In genomic region chr1:37398961-37399360, GRCm38 (mm10) we compare ENCODE assay signal across 12 mouse cellular contexts. TPM values are rescaled to one million over a fixed set of nuclear protein-coding genes. Genes with fewer than 3 reads are reported as not detected.
DNase-seq lines count a peak whose midpoint lies in the region; ATAC-seq and TF ChIP-seq lines count a peak whose summit lies in the region.
"Had no signal": no experiment of that assay in that cellular context is flagged by ENCODE, and none has a peak within 500 bp of the region (broad histone marks: within the 10 kb centered on the region; RNA-seq: fewer than 3 reads in every experiment).

No protein-coding gene starts in this region.

- ATAC-seq in kidney, embryonic 15.5 days (replicated peaks; ENCODE audit: low FRiP score), result peak; percentile 77
- no peak for ATAC-seq in midbrain, embryonic 15.5 days (replicated peaks)
- peak; percentile 90 for ATAC-seq in stomach, embryonic 14.5 days (ENCODE audit: insufficient number of reproducible peaks, insufficient read depth, low FRiP score, low read depth)
- ATAC-seq: hindbrain, postnatal 0 days had no signal

- DNase-seq in gastrocnemius, postnatal 14 days, result peak; percentile 3
- no peak for DNase-seq in gastrocnemius, adult 2 months
- no peak for DNase-seq in kidney, adult 2 months
- DNase-seq in midbrain, embryonic 10.5 days (ENCODE audit: low spot score), result no peak
- DNase-seq in left cerebral cortex, postnatal 25 days (ENCODE audit: low spot score in 2 of 2), result no peak
- DNase-seq: adrenal gland, postnatal 10 days; cerebellum, postnatal 10 days had no signal

- 16% methylated on average over 3 of the region's 3 CpGs for WGBS in kidney, embryonic 15.5 days
- WGBS in kidney, adult 2 months, result 66% methylated on average over 3 of the region's 3 CpGs
- WGBS in midbrain, embryonic 10.5 days, result 82% methylated on average over 3 of the region's 3 CpGs
- 69% methylated on average over 3 of the region's 3 CpGs for WGBS in midbrain, embryonic 15.5 days
- WGBS in stomach, embryonic 14.5 days, result 14% methylated on average over 3 of the region's 3 CpGs

- no peak for TF ChIP-seq POLR2A in kidney, adult 2 months (IDR thresholded peaks at IDR 0.05; ENCODE audit: low read depth, low read length)

- intact Hi-C loops in gastrocnemius, postnatal 14 days (cut with DNase I; ENCODE audit: low total_unique reads), result no loop called here
- intact Hi-C loops in gastrocnemius, adult 2 months (cut with DNase I), result no loop called here
- intact Hi-C loops in left cerebral cortex, postnatal 25 days (cut with DNase I), result no loop called here

- H3K36me3 ChIP-seq in kidney, embryonic 15.5 days, result peaks cover 11% of the 10 kb centered on the region; the same call in 1 of the 2 replicates
- H3K36me3 ChIP-seq in kidney, adult 2 months (ENCODE audit: control insufficient read depth, insufficient read depth, low read length), result no peaks in the 10 kb centered on the region
- H3K36me3 ChIP-seq in midbrain, embryonic 10.5 days, result 0 out of 2 replicates have a peak, but pooled peaks cover 7% of the 10 kb centered on the region
- peaks cover 12% of the 10 kb centered on the region; the same call in 1 of the 2 replicates for H3K36me3 ChIP-seq in midbrain, embryonic 15.5 days (replicated peaks)
- peaks cover 8% of the 10 kb centered on the region for H3K36me3 ChIP-seq in stomach, embryonic 14.5 days (ENCODE audit: control insufficient read depth, insufficient read depth, low read length)

- no peak overlapping the region for H3K9ac ChIP-seq in kidney, embryonic 15.5 days
- no peak overlapping the region for H3K9ac ChIP-seq in midbrain, embryonic 15.5 days
- no peak overlapping the region for H3K9ac ChIP-seq in stomach, embryonic 14.5 days (replicated peaks; ENCODE audit: low read depth, low read length)

- H3K27ac ChIP-seq in gastrocnemius, adult 2 months, result no peak overlapping the region
- H3K27ac ChIP-seq in kidney, embryonic 15.5 days, result no peak overlapping the region
- H3K27ac ChIP-seq in kidney, adult 2 months (ENCODE audit: insufficient read depth, low read depth, low read length), result no peak overlapping the region
- H3K27ac ChIP-seq in midbrain, embryonic 10.5 days (replicated peaks), result peak overlapping the region; percentile 69
- H3K27ac ChIP-seq in midbrain, embryonic 15.5 days, result no peak overlapping the region
- peak overlapping the region; percentile 61; the same call in 1 of the 2 replicates for H3K27ac ChIP-seq in stomach, embryonic 14.5 days (ENCODE audit: low read length)
- H3K27ac ChIP-seq: hindbrain, postnatal 0 days; macrophage had no signal

- H3K4me1 ChIP-seq in kidney, embryonic 15.5 days, result peaks cover 24% of the 10 kb centered on the region
- peaks cover 5% of the 10 kb centered on the region; the same call in 1 of the 2 replicates for H3K4me1 ChIP-seq in kidney, adult 2 months (ENCODE audit: control insufficient read depth, insufficient read depth, low read length)
- H3K4me1 ChIP-seq in midbrain, embryonic 10.5 days, result peaks cover 19% of the 10 kb centered on the region
- no peaks in the 10 kb centered on the region for H3K4me1 ChIP-seq in midbrain, embryonic 15.5 days
- H3K4me1 ChIP-seq in stomach, embryonic 14.5 days (ENCODE audit: control insufficient read depth, insufficient read depth, low read length), result peaks cover 15% of the 10 kb centered on the region; the same call in 1 of the 2 replicates

- no peaks in the 10 kb centered on the region for H3K27me3 ChIP-seq in kidney, embryonic 15.5 days
- no peaks in the 10 kb centered on the region for H3K27me3 ChIP-seq in kidney, adult 2 months (replicated peaks; ENCODE audit: control insufficient read depth, insufficient read depth, low read length)
- no peaks in the 10 kb centered on the region for H3K27me3 ChIP-seq in midbrain, embryonic 10.5 days (ENCODE audit: low read depth, poor library complexity, severe bottlenecking)
- no peaks in the 10 kb centered on the region for H3K27me3 ChIP-seq in midbrain, embryonic 15.5 days (replicated peaks)
- H3K27me3 ChIP-seq in stomach, embryonic 14.5 days (ENCODE audit: control insufficient read depth, insufficient read depth, low read length), result no peaks in the 10 kb centered on the region

- 0 out of 2 replicates have a peak overlapping the region, but pooled peaks have one; percentile 2 for H3K4me2 ChIP-seq in kidney, embryonic 15.5 days
- H3K4me2 ChIP-seq in midbrain, embryonic 15.5 days, result no peak overlapping the region
- H3K4me2 ChIP-seq in stomach, embryonic 14.5 days (replicated peaks; ENCODE audit: low read depth, low read length), result no peak overlapping the region

- no peaks in the 10 kb centered on the region for H3K9me3 ChIP-seq in kidney, embryonic 15.5 days (replicated peaks)
- H3K9me3 ChIP-seq in midbrain, embryonic 10.5 days (replicated peaks), result no peaks in the 10 kb centered on the region
- no peaks in the 10 kb centered on the region for H3K9me3 ChIP-seq in midbrain, embryonic 15.5 days
- H3K9me3 ChIP-seq in stomach, embryonic 14.5 days (ENCODE audit: control insufficient read depth, low read depth, low read length), result no peaks in the 10 kb centered on the region

- no peak overlapping the region for H3K4me3 ChIP-seq in gastrocnemius, adult 2 months
- no peak overlapping the region for H3K4me3 ChIP-seq in kidney, embryonic 15.5 days (replicated peaks)
- H3K4me3 ChIP-seq in kidney, adult 2 months (ENCODE audit: insufficient read depth, low read depth, low read length), result no peak overlapping the region
- no peak overlapping the region for H3K4me3 ChIP-seq in midbrain, embryonic 10.5 days
- H3K4me3 ChIP-seq in midbrain, embryonic 15.5 days, result no peak overlapping the region
- H3K4me3 ChIP-seq in stomach, embryonic 14.5 days (ENCODE audit: low read depth, low read length), result no peak overlapping the region

- TF ChIP-seq CTCF in gastrocnemius, adult 2 months (IDR thresholded peaks at IDR 0.05), result no peak
- no peak for TF ChIP-seq CTCF in kidney, adult 2 months (conservative IDR thresholded peaks at IDR 0.05; ENCODE audit: insufficient read depth, insufficient read length, low read depth, low read length)

RNA-seq across cellular contexts. Expression of gene Coa5, which starts 30.9 kb away (rescaled TPM):
- total RNA-seq in gastrocnemius, postnatal 14 days (2021), result 100 to 1,000 TPM; 106 to 107 TPM
- 10 to 100 TPM; 81.0 to 88.5 TPM for total RNA-seq in gastrocnemius, adult 2 months (2021)
- polyA plus RNA-seq in kidney, embryonic 15.5 days (2015; fragmentation: Nextera tagmentation; extraction: Ambion mirVana), result 48.8 and 48.9 TPM in 2 replicates
- 63.3 and 83.9 TPM in 2 replicates for polyA plus RNA-seq in kidney, adult 2 months (2012; rRNA removed)
- polyA plus RNA-seq in midbrain, embryonic 10.5 days (2016; fragmentation: Nextera tagmentation; extraction: Ambion mirVana), result 55.3 and 61.7 TPM in 2 replicates
- polyA plus RNA-seq in midbrain, embryonic 15.5 days (2015; fragmentation: Nextera tagmentation; extraction: Ambion mirVana), result 65.6 and 67.6 TPM in 2 replicates
- 45.7 and 48.3 TPM in 2 replicates for polyA plus RNA-seq in stomach, embryonic 14.5 days (2014; fragmentation: Nextera tagmentation; extraction: Ambion mirVana)
- total RNA-seq in left cerebral cortex, postnatal 25 days (2021), result 10 to 100 TPM; 58.0 to 62.3 TPM

RNA-seq across cellular contexts. Expression of gene Unc50, which starts 31.0 kb away (rescaled TPM):
- 10 to 100 TPM; 19.7 to 20.2 TPM for total RNA-seq in gastrocnemius, postnatal 14 days (2021)
- total RNA-seq in gastrocnemius, adult 2 months (2021), result 10 to 100 TPM; 14.2 to 16.6 TPM
- polyA plus RNA-seq in kidney, embryonic 15.5 days (2015; fragmentation: Nextera tagmentation; extraction: Ambion mirVana), result 128 and 140 TPM in 2 replicates
- 50.2 and 60.3 TPM in 2 replicates for polyA plus RNA-seq in kidney, adult 2 months (2012; rRNA removed)
- 125 TPM in 2 replicates for polyA plus RNA-seq in midbrain, embryonic 10.5 days (2016; fragmentation: Nextera tagmentation; extraction: Ambion mirVana)
- 117 and 121 TPM in 2 replicates for polyA plus RNA-seq in midbrain, embryonic 15.5 days (2015; fragmentation: Nextera tagmentation; extraction: Ambion mirVana)
- polyA plus RNA-seq in stomach, embryonic 14.5 days (2014; fragmentation: Nextera tagmentation; extraction: Ambion mirVana), result 139 and 151 TPM in 2 replicates
- 10 to 100 TPM; 57.3 to 63.6 TPM for total RNA-seq in left cerebral cortex, postnatal 25 days (2021)

Comparison
In these comparisons a context has a peak if more than half of its experiments do, and no peak if none do; other contexts are left out.
1. H3K27ac ChIP-seq: peak in midbrain, embryonic 10.5 days (single experiment) and stomach, embryonic 14.5 days (single experiment); none in gastrocnemius, adult 2 months (single experiment), kidney, embryonic 15.5 days (single experiment), kidney, adult 2 months (single experiment) and midbrain, embryonic 15.5 days (single experiment).